Mouse (Mus musculus): ENCODE data around the gene Zfp60. TPM values are rescaled to one million over a fixed set of nuclear protein-coding genes. Genes with fewer than 3 reads are reported as not detected.

The Zfp60 gene
- polyA plus RNA-seq (2014; fragmentation: Nextera tagmentation; extraction: Ambion mirVana), result 56.8 and 62.5 TPM in 2 replicates

GRCm38 (mm10) chr7:27731281-27731883 is at the start of gene Zfp60:
Zfp60 (plus strand) TSS chr7:27731389.
- Histone ChIP-seq H3K27ac (replicated peaks; ENCODE audit: low read depth, low read length) (peak within 1 kb of the TSS; percentile 77), H3K9ac (replicated peaks; ENCODE audit: low read length) (peak within 1 kb of the TSS; percentile 87), H3K4me1 (ENCODE audit: control insufficient read depth, insufficient read depth, low read length) (no peaks in the 10 kb centered on the region), H3K36me3 (replicated peaks; ENCODE audit: control insufficient read depth, insufficient read depth, low read depth, low read length) (no peaks in the 10 kb centered on the region), H3K4me2 (ENCODE audit: low read depth, low read length) (peak within 1 kb of the TSS; percentile 56), H3K9me3 (replicated peaks; ENCODE audit: control insufficient read depth, low read length) (no peaks in the 10 kb centered on the region), H3K27me3 (ENCODE audit: control insufficient read depth, insufficient read depth, low read length) (no peaks in the 10 kb centered on the region), H3K4me3 (ENCODE audit: low read depth, low read length) (peak within 1 kb of the TSS; percentile 47)
- under 1% methylated on average over 35 of the region's 35 CpGs for WGBS
- DNase-seq (ENCODE audit: low spot score) (peak; percentile 94), ATAC-seq (replicated peaks; ENCODE audit: insufficient number of reproducible peaks, low FRiP score, low TSS enrichment, low read depth) (peak; percentile 90)

- H3K9me3 ChIP-seq (replicated peaks; ENCODE audit: control insufficient read depth, low read length), result no peaks in the 10 kb centered on the region
- H3K27me3 ChIP-seq (ENCODE audit: control insufficient read depth, insufficient read depth, low read length), result no peaks in the 10 kb centered on the region
- WGBS, result 72% methylated on average over 2 of the region's 2 CpGs
- no peak overlapping the region for H3K9ac ChIP-seq (replicated peaks; ENCODE audit: low read length)
- H3K4me2 ChIP-seq (ENCODE audit: low read depth, low read length), result no peak overlapping the region
- H3K4me3 ChIP-seq (ENCODE audit: low read depth, low read length), result no peak overlapping the region
- no peak overlapping the region for H3K27ac ChIP-seq (replicated peaks; ENCODE audit: low read depth, low read length)
- H3K4me1 ChIP-seq (ENCODE audit: control insufficient read depth, insufficient read depth, low read length), result peaks cover 1% of the 10 kb centered on the region; the same call in 1 of the 2 replicates
- no peak for DNase-seq (ENCODE audit: low spot score)
- no peaks in the 10 kb centered on the region for H3K36me3 ChIP-seq (replicated peaks; ENCODE audit: control insufficient read depth, insufficient read depth, low read depth, low read length)
- ATAC-seq (replicated peaks; ENCODE audit: insufficient number of reproducible peaks, low FRiP score, low TSS enrichment, low read depth), result no peak
Measured at GRCm38 (mm10) chr7:27683218-27683617, 48.0 kb upstream of the Zfp60 start.

GRCm38 (mm10) chr7:27685220-27685619 is 46.0 kb upstream of the Zfp60 start:
- Histone ChIP-seq H3K27ac (replicated peaks; ENCODE audit: low read depth, low read length) (no peak overlapping the region), H3K4me1 (ENCODE audit: control insufficient read depth, insufficient read depth, low read length) (peaks cover 2% of the 10 kb centered on the region; the same call in 1 of the 2 replicates), H3K9ac (replicated peaks; ENCODE audit: low read length) (no peak overlapping the region), H3K27me3 (ENCODE audit: control insufficient read depth, insufficient read depth, low read length) (no peaks in the 10 kb centered on the region), H3K4me2 (ENCODE audit: low read depth, low read length) (no peak overlapping the region), H3K4me3 (ENCODE audit: low read depth, low read length) (peak overlapping the region; percentile 9; the same call in 1 of the 2 replicates), H3K9me3 (replicated peaks; ENCODE audit: control insufficient read depth, low read length) (no peaks in the 10 kb centered on the region), H3K36me3 (replicated peaks; ENCODE audit: control insufficient read depth, insufficient read depth, low read depth, low read length) (no peaks in the 10 kb centered on the region)
- 41% methylated on average over 5 of the region's 5 CpGs for WGBS
- ATAC-seq (replicated peaks; ENCODE audit: insufficient number of reproducible peaks, low FRiP score, low TSS enrichment, low read depth), result no peak
- DNase-seq (ENCODE audit: low spot score), result no peak

- ATAC-seq (replicated peaks; ENCODE audit: insufficient number of reproducible peaks, low FRiP score, low TSS enrichment, low read depth) (no peak), DNase-seq (ENCODE audit: low spot score) (peak; percentile 64)
- H3K4me2 ChIP-seq (ENCODE audit: low read depth, low read length), result 0 out of 2 replicates have a peak overlapping the region, but pooled peaks have one; percentile 16
- no peak overlapping the region for H3K27ac ChIP-seq (replicated peaks; ENCODE audit: low read depth, low read length)
- no peak overlapping the region for H3K9ac ChIP-seq (replicated peaks; ENCODE audit: low read length)
- H3K27me3 ChIP-seq (ENCODE audit: control insufficient read depth, insufficient read depth, low read length), result no peaks in the 10 kb centered on the region
- H3K4me3 ChIP-seq (ENCODE audit: low read depth, low read length), result peak overlapping the region; percentile 9; the same call in 1 of the 2 replicates
- under 1% methylated on average over 6 of the region's 6 CpGs for WGBS
- peaks cover 2% of the 10 kb centered on the region; the same call in 1 of the 2 replicates for H3K4me1 ChIP-seq (ENCODE audit: control insufficient read depth, insufficient read depth, low read length)
- H3K9me3 ChIP-seq (replicated peaks; ENCODE audit: control insufficient read depth, low read length), result no peaks in the 10 kb centered on the region
- H3K36me3 ChIP-seq (replicated peaks; ENCODE audit: control insufficient read depth, insufficient read depth, low read depth, low read length), result no peaks in the 10 kb centered on the region
Measured at GRCm38 (mm10) chr7:27685681-27686080, 45.5 kb upstream of the Zfp60 start.

- 82% methylated on average over 1 of the region's 1 CpGs for WGBS
Measured at GRCm38 (mm10) chr7:27687043-27687442, 44.1 kb upstream of the Zfp60 start.

GRCm38 (mm10) chr7:27687836-27688235 is 43.4 kb upstream of the Zfp60 start:
- Histone ChIP-seq H3K4me1 (ENCODE audit: control insufficient read depth, insufficient read depth, low read length) (peaks cover 2% of the 10 kb centered on the region; the same call in 1 of the 2 replicates), H3K9me3 (replicated peaks; ENCODE audit: control insufficient read depth, low read length) (no peaks in the 10 kb centered on the region), H3K4me2 (ENCODE audit: low read depth, low read length) (no peak overlapping the region), H3K4me3 (ENCODE audit: low read depth, low read length) (no peak overlapping the region), H3K27me3 (ENCODE audit: control insufficient read depth, insufficient read depth, low read length) (no peaks in the 10 kb centered on the region), H3K27ac (replicated peaks; ENCODE audit: low read depth, low read length) (no peak overlapping the region), H3K36me3 (replicated peaks; ENCODE audit: control insufficient read depth, insufficient read depth, low read depth, low read length) (no peaks in the 10 kb centered on the region), H3K9ac (replicated peaks; ENCODE audit: low read length) (peak overlapping the region; percentile 57; the same call in 1 of the 2 replicates)
- no peak for ATAC-seq (replicated peaks; ENCODE audit: insufficient number of reproducible peaks, low FRiP score, low TSS enrichment, low read depth)
- DNase-seq (ENCODE audit: low spot score), result no peak
- WGBS, result 70% methylated on average over 3 of the region's 3 CpGs

More at GRCm38 (mm10) chr7:27687043-27687442, 44.1 kb upstream of the Zfp60 start:
- H3K9ac ChIP-seq (replicated peaks; ENCODE audit: low read length), result no peak overlapping the region
- no peaks in the 10 kb centered on the region for H3K9me3 ChIP-seq (replicated peaks; ENCODE audit: control insufficient read depth, low read length)
- H3K4me1 ChIP-seq (ENCODE audit: control insufficient read depth, insufficient read depth, low read length), result peaks cover 2% of the 10 kb centered on the region; the same call in 1 of the 2 replicates
- H3K27ac ChIP-seq (replicated peaks; ENCODE audit: low read depth, low read length), result no peak overlapping the region
- H3K36me3 ChIP-seq (replicated peaks; ENCODE audit: control insufficient read depth, insufficient read depth, low read depth, low read length), result no peaks in the 10 kb centered on the region
- no peak for DNase-seq (ENCODE audit: low spot score)
- no peaks in the 10 kb centered on the region for H3K27me3 ChIP-seq (ENCODE audit: control insufficient read depth, insufficient read depth, low read length)
- no peak overlapping the region for H3K4me2 ChIP-seq (ENCODE audit: low read depth, low read length)
- H3K4me3 ChIP-seq (ENCODE audit: low read depth, low read length), result no peak overlapping the region
- no peak for ATAC-seq (replicated peaks; ENCODE audit: insufficient number of reproducible peaks, low FRiP score, low TSS enrichment, low read depth)

- no peaks in the 10 kb centered on the region for H3K27me3 ChIP-seq (ENCODE audit: control insufficient read depth, insufficient read depth, low read length)
- H3K4me2 ChIP-seq (ENCODE audit: low read depth, low read length), result peak overlapping the region; percentile 50
- H3K4me3 ChIP-seq (ENCODE audit: low read depth, low read length), result peak overlapping the region; percentile 46
- no peaks in the 10 kb centered on the region for H3K9me3 ChIP-seq (replicated peaks; ENCODE audit: control insufficient read depth, low read length)
- H3K9ac ChIP-seq (replicated peaks; ENCODE audit: low read length), result peak overlapping the region; percentile 57
- H3K36me3 ChIP-seq (replicated peaks; ENCODE audit: control insufficient read depth, insufficient read depth, low read depth, low read length), result no peaks in the 10 kb centered on the region
- 41% methylated on average over 14 of the region's 14 CpGs for WGBS
- peaks cover 2% of the 10 kb centered on the region; the same call in 1 of the 2 replicates for H3K4me1 ChIP-seq (ENCODE audit: control insufficient read depth, insufficient read depth, low read length)
- H3K27ac ChIP-seq (replicated peaks; ENCODE audit: low read depth, low read length), result no peak overlapping the region
- DNase-seq (ENCODE audit: low spot score) (peak; percentile 5), ATAC-seq (replicated peaks; ENCODE audit: insufficient number of reproducible peaks, low FRiP score, low TSS enrichment, low read depth) (no peak)
Measured at GRCm38 (mm10) chr7:27688246-27688788, 42.9 kb upstream of the Zfp60 start.

Measured in embryonic facial prominence, embryonic 11.5 days (tissue).